Mouse (Mus musculus): Measurements from ENCODE around the gene Piezo1. TPM values are rescaled to one million over a fixed set of nuclear protein-coding genes. Genes with fewer than 3 reads are reported as not detected.

Gene Piezo1
- polyA plus RNA-seq, 1 experiment from 2014 or later = 6.4 TPM

- Histone ChIP-seq H3K9me3 (no peaks in the 10 kb centered on the region), H3K4me2 (replicated peaks) (peak overlapping the region; percentile 90), H3K4me3 (peak overlapping the region; percentile 52), H3K9ac (peak overlapping the region; percentile 68), H3K36me3 (no peaks in the 10 kb centered on the region), H3K4me1 (peaks cover 23% of the 10 kb centered on the region; the same call in 1 of the 2 replicates), H3K27me3 (replicated peaks) (peaks cover 33% of the 10 kb centered on the region), H3K27ac (no peak overlapping the region)
- under 1% methylated on average over 43 of the region's 43 CpGs for WGBS
- no peak for ATAC-seq (ENCODE audit: low FRiP score, low read depth)
Measured at GRCm38 (mm10) chr8:122550995-122551264, 199 bp downstream of the Piezo1 start.

GRCm38 (mm10) chr8:122550234-122550994 is 715 bp downstream of the Piezo1 start:
- peak; percentile 48; the same call in 1 of the 2 replicates for ATAC-seq (ENCODE audit: low FRiP score, low read depth)
- H3K9me3 ChIP-seq = no peaks in the 10 kb centered on the region
- H3K27ac ChIP-seq = no peak overlapping the region
- H3K9ac ChIP-seq = peak overlapping the region; percentile 68
- 5% methylated on average over 52 of the region's 52 CpGs for WGBS
- peaks cover 33% of the 10 kb centered on the region for H3K27me3 ChIP-seq (replicated peaks)
- H3K36me3 ChIP-seq = no peaks in the 10 kb centered on the region
- peaks cover 23% of the 10 kb centered on the region; the same call in 1 of the 2 replicates for H3K4me1 ChIP-seq
- peak overlapping the region; percentile 90 for H3K4me2 ChIP-seq (replicated peaks)
- H3K4me3 ChIP-seq = peak overlapping the region; percentile 52

- H3K36me3 ChIP-seq = no peaks in the 10 kb centered on the region
- peak overlapping the region; percentile 15 for H3K4me2 ChIP-seq (replicated peaks)
- 82% methylated on average over 3 of the region's 3 CpGs for WGBS
- no peak overlapping the region for H3K9ac ChIP-seq
- H3K4me3 ChIP-seq = no peak overlapping the region
- H3K4me1 ChIP-seq = peaks cover 23% of the 10 kb centered on the region; the same call in 1 of the 2 replicates
- H3K9me3 ChIP-seq = no peaks in the 10 kb centered on the region
- H3K27ac ChIP-seq = no peak overlapping the region
- no peak for ATAC-seq (ENCODE audit: low FRiP score, low read depth)
- H3K27me3 ChIP-seq (replicated peaks) = peaks cover 33% of the 10 kb centered on the region
Measured at GRCm38 (mm10) chr8:122548891-122549439, 2.2 kb downstream of the Piezo1 start.

GRCm38 (mm10) chr8:122548331-122548730 is 2.8 kb downstream of the Piezo1 start:
- Histone ChIP-seq H3K27me3 (replicated peaks) (peaks cover 33% of the 10 kb centered on the region), H3K36me3 (no peaks in the 10 kb centered on the region), H3K27ac (no peak overlapping the region), H3K4me2 (replicated peaks) (0 out of 2 replicates have a peak overlapping the region, but pooled peaks have one; percentile 1), H3K9ac (no peak overlapping the region), H3K4me1 (peaks cover 23% of the 10 kb centered on the region; the same call in 1 of the 2 replicates), H3K9me3 (no peaks in the 10 kb centered on the region), H3K4me3 (no peak overlapping the region)
- 63% methylated on average over 13 of the region's 13 CpGs for WGBS
- ATAC-seq (ENCODE audit: low FRiP score, low read depth) = no peak

- H3K4me2 ChIP-seq (replicated peaks) = 0 out of 2 replicates have a peak overlapping the region, but pooled peaks have one; percentile 1
- no peaks in the 10 kb centered on the region for H3K9me3 ChIP-seq
- no peaks in the 10 kb centered on the region for H3K36me3 ChIP-seq
- no peak overlapping the region for H3K27ac ChIP-seq
- H3K4me1 ChIP-seq = peaks cover 23% of the 10 kb centered on the region; the same call in 1 of the 2 replicates
- WGBS = 27% methylated on average over 5 of the region's 5 CpGs
- H3K27me3 ChIP-seq (replicated peaks) = peaks cover 33% of the 10 kb centered on the region
- H3K4me3 ChIP-seq = no peak overlapping the region
- no peak overlapping the region for H3K9ac ChIP-seq
- ATAC-seq (ENCODE audit: low FRiP score, low read depth) = no peak
Measured at GRCm38 (mm10) chr8:122547815-122548214, 3.3 kb downstream of the Piezo1 start.

- ATAC-seq (ENCODE audit: low FRiP score, low read depth) = no peak
- Histone ChIP-seq H3K36me3 (no peaks in the 10 kb centered on the region), H3K4me1 (peaks cover 23% of the 10 kb centered on the region; the same call in 1 of the 2 replicates), H3K27me3 (replicated peaks) (peaks cover 33% of the 10 kb centered on the region), H3K9me3 (no peaks in the 10 kb centered on the region), H3K27ac (no peak overlapping the region), H3K9ac (no peak overlapping the region), H3K4me3 (no peak overlapping the region), H3K4me2 (replicated peaks) (peak overlapping the region; percentile 1; the same call in 1 of the 2 replicates)
- 55% methylated on average over 24 of the region's 24 CpGs for WGBS
Measured at GRCm38 (mm10) chr8:122546811-122547453, 4.2 kb downstream of the Piezo1 start.

GRCm38 (mm10) chr8:122546066-122546755 is 4.9 kb downstream of the Piezo1 start:
- H3K9ac ChIP-seq = no peak overlapping the region
- ATAC-seq (ENCODE audit: low FRiP score, low read depth) = no peak
- no peaks in the 10 kb centered on the region for H3K9me3 ChIP-seq
- H3K27ac ChIP-seq = no peak overlapping the region
- peaks cover 19% of the 10 kb centered on the region; the same call in 1 of the 2 replicates for H3K4me1 ChIP-seq
- 84% methylated on average over 7 of the region's 7 CpGs for WGBS
- no peak overlapping the region for H3K4me3 ChIP-seq
- peaks cover 26% of the 10 kb centered on the region for H3K27me3 ChIP-seq (replicated peaks)
- H3K4me2 ChIP-seq (replicated peaks) = no peak overlapping the region
- no peaks in the 10 kb centered on the region for H3K36me3 ChIP-seq

- no peaks in the 10 kb centered on the region for H3K36me3 ChIP-seq
- H3K9me3 ChIP-seq = no peaks in the 10 kb centered on the region
- peaks cover 6% of the 10 kb centered on the region for H3K27me3 ChIP-seq (replicated peaks)
- no peak overlapping the region for H3K27ac ChIP-seq
- H3K4me3 ChIP-seq = no peak overlapping the region
- H3K9ac ChIP-seq = no peak overlapping the region
- H3K4me2 ChIP-seq (replicated peaks) = no peak overlapping the region
- 0 out of 2 replicates have a peak, but pooled peaks cover 9% of the 10 kb centered on the region for H3K4me1 ChIP-seq
- no peak for ATAC-seq (ENCODE audit: low FRiP score, low read depth)
- 93% methylated on average over 8 of the region's 8 CpGs for WGBS
Measured at GRCm38 (mm10) chr8:122544138-122544537, 7.0 kb downstream of the Piezo1 start.

- no peaks in the 10 kb centered on the region; the same call in 1 of the 2 replicates for H3K4me1 ChIP-seq
- ATAC-seq (ENCODE audit: low FRiP score, low read depth) = no peak
- no peak overlapping the region for H3K27ac ChIP-seq
Measured at GRCm38 (mm10) chr8:122538310-122539076, 12.6 kb downstream of the Piezo1 start.

GRCm38 (mm10) chr8:122537812-122538211 is 13.3 kb downstream of the Piezo1 start:
- Histone ChIP-seq H3K9ac (no peak overlapping the region), H3K27ac (no peak overlapping the region), H3K9me3 (no peaks in the 10 kb centered on the region), H3K36me3 (no peaks in the 10 kb centered on the region), H3K4me3 (no peak overlapping the region), H3K4me1 (no peaks in the 10 kb centered on the region; the same call in 1 of the 2 replicates), H3K4me2 (replicated peaks) (no peak overlapping the region), H3K27me3 (replicated peaks) (no peaks in the 10 kb centered on the region)
- WGBS = 90% methylated on average over 2 of the region's 2 CpGs
- no peak for ATAC-seq (ENCODE audit: low FRiP score, low read depth)

More at GRCm38 (mm10) chr8:122538310-122539076, 12.6 kb downstream of the Piezo1 start:
- no peaks in the 10 kb centered on the region for H3K36me3 ChIP-seq
- WGBS = 91% methylated on average over 9 of the region's 9 CpGs
- no peak overlapping the region for H3K4me3 ChIP-seq
- H3K27me3 ChIP-seq (replicated peaks) = no peaks in the 10 kb centered on the region
- no peaks in the 10 kb centered on the region for H3K9me3 ChIP-seq
- H3K9ac ChIP-seq = no peak overlapping the region; the same call in 1 of the 2 replicates
- H3K4me2 ChIP-seq (replicated peaks) = no peak overlapping the region

GRCm38 (mm10) chr8:122537033-122537432 is 14.1 kb downstream of the Piezo1 start:
- no peaks in the 10 kb centered on the region for H3K27me3 ChIP-seq (replicated peaks)
- H3K9me3 ChIP-seq = no peaks in the 10 kb centered on the region
- ATAC-seq (ENCODE audit: low FRiP score, low read depth) = no peak
- H3K36me3 ChIP-seq = no peaks in the 10 kb centered on the region
- H3K4me2 ChIP-seq (replicated peaks) = no peak overlapping the region
- whole genome bisulfite sequencing = 54% methylated on average over 6 of the region's 6 CpGs
- H3K27ac ChIP-seq = no peak overlapping the region
- H3K4me1 ChIP-seq = no peaks in the 10 kb centered on the region; the same call in 1 of the 2 replicates
- no peak overlapping the region for H3K4me3 ChIP-seq
- H3K9ac ChIP-seq = no peak overlapping the region
